Mouse (Mus musculus): ENCODE measurements around the gene Gm3500.
"Not testable (repeated sequence)": the region's sequence is repeated elsewhere in the genome, so short reads cannot be mapped to it uniquely, and the experiment has no call there.

The Gm3500 gene

DNA sequence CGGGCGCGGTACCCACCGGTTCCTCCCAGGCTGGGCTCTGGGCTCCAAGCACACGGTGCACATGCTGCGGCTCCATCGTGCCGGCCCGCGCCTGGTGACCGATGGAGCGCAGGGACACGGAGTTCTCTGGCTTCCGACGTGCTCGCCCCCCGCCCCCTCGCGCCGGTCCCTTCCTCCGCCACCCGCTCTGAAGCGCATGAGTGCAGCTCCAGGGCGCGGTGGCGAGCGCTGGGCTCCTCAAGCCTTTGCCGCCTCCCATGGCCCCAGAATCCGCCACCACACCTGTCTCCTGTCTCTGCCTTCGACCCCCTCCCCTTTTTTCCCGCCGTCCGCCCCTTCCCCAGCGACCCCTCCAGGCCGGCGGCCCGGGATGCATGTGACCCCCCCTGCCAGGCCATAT is at the start of gene Gm3500:
TSS of gene Gm3500 (minus strand) at position 101 of the 400 bp plus-strand sequence.
- not testable (repeated sequence) for DNase-seq (ENCODE audit: low spot score in 2 of 2)

- DNase-seq (ENCODE audit: low spot score in 2 of 2): not testable (repeated sequence)
Observed at GRCm38 (mm10) chr14:5334828-5335227, 54.0 kb downstream of the Gm3500 start, which contains the start of gene Gm3542. Gm3542 (minus strand) TSS chr14:5334928.

Measured in right cerebral cortex, adult 2 months (tissue).